Mouse (Mus musculus): Measurements from ENCODE around the gene Cfh.
"Not testable (repeated sequence)": the region's sequence is repeated elsewhere in the genome, so short reads cannot be mapped to it uniquely, and the experiment has no call there.

Cfh gene

GRCm38 (mm10) chr1:140183664-140184063, at the start of gene Cfh:
TSS of gene Cfh (minus strand) at chr1:140183764.
- not testable (repeated sequence) for DNase-seq (ENCODE audit: low read depth)

- DNase-seq (ENCODE audit: low read depth) = no peak
Measured at GRCm38 (mm10) chr1:140226673-140227072, 43.1 kb upstream of the Cfh start.

GRCm38 (mm10) chr1:140225221-140225620, 41.7 kb upstream of the Cfh start:
- no peak for DNase-seq (ENCODE audit: low read depth)

- DNase-seq (ENCODE audit: low read depth) = no peak
Measured at GRCm38 (mm10) chr1:140205329-140205728, 21.8 kb upstream of the Cfh start.

GRCm38 (mm10) chr1:140188500-140188899, 4.9 kb upstream of the Cfh start:
- not testable (repeated sequence) for DNase-seq (ENCODE audit: low read depth)

- no peak for DNase-seq (ENCODE audit: low read depth)
Measured at GRCm38 (mm10) chr1:140183208-140183607, 356 bp downstream of the Cfh start.

- no peak for DNase-seq (ENCODE audit: low read depth)
Measured at GRCm38 (mm10) chr1:140180125-140180524, 3.4 kb downstream of the Cfh start.

GRCm38 (mm10) chr1:140175442-140175841, 8.1 kb downstream of the Cfh start:
- no peak for DNase-seq (ENCODE audit: low read depth)

GRCm38 (mm10) chr1:140171581-140172154, 11.9 kb downstream of the Cfh start:
- DNase-seq (ENCODE audit: low read depth) = no peak

- DNase-seq (ENCODE audit: low read depth) = no peak
Measured at GRCm38 (mm10) chr1:140158970-140159369, 24.6 kb downstream of the Cfh start.

- DNase-seq (ENCODE audit: low read depth) = no peak
Measured at GRCm38 (mm10) chr1:140069471-140069870, 114.1 kb downstream of the Cfh start.
